Mouse (Mus musculus): Measurements from ENCODE around the gene Vps29.

Vps29 gene

GRCm38 (mm10) chr5:122399871-122400270 lies 45.7 kb downstream of the Vps29 start:
- no peak for DNase-seq (ENCODE audit: low spot score)

DNA sequence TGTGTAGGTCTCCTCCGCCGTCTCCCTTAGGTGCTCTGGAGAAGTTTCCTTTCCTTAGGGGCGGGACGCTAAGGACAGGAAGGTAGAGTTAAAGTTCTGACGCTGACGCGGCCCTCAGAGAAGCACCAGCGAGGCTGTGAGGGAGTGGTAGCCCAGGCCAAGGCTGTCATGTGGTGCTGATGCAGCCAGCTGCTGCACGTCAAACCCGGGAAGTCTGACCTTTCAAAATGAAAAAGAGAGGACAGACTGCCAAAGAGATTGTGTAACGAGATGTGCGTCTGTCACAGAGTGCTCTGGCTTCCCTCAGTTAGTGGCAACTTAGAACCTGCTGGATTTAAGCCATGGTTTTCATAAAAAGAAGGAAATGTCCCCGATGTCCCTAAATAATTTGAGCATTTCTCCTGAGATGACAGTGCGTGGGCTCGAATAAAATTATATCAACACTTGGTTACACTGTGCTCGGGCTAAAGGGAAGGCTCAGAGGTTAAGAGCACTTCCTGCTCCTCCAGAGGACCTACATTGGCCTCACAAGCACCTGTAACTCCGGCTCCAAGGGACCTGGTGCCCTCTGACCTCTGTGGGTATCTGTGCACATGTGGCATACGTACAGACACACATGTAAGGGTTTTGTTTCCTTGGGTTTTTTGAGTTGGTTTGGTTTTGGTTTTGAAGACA lies 46.6 kb downstream of the Vps29 start:
- no peak for DNase-seq (ENCODE audit: low spot score)

- peak; percentile 67 for DNase-seq (ENCODE audit: low spot score)
Measured at GRCm38 (mm10) chr5:122401303-122401640, 47.1 kb downstream of the Vps29 start.

DNA sequence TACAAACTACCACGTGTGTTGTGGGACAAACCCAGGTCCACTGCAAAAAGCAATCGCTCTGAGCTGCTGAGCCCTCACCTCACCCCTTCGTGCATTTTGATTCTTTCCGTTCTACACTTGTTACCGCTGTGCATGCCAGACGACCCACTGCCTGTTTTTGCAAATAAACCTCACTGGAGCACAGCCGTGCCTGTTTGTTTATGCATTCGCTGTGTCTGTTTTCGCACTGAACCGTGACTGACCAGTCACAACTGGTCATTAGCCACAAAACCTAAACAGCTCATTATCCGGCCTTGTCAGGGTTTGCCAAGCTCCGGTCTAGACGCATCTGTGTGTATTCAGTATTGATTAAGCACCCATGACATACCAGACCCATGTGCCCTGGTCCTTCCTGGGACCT lies 48.0 kb downstream of the Vps29 start:
- no peak for DNase-seq (ENCODE audit: low spot score)

DNA sequence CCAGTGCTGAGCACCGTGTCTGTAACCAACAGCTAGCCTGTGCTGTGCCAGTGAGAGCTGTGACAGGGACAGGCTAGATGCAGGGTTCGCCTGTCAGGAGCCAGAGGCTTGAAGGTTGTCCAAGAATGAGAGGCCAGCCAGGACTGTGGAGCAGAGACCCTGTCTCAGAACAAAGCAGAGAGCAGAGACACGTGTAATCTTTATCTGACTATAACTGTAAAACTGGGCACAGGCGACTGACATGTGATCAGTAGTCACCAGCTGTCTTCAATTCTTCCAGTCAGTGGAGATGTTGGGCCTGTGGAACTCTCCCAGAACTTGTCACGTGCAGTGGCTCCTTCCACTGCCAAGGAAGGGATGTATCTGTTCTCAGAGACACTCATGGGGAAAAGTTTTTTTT lies 48.6 kb downstream of the Vps29 start:
- DNase-seq (ENCODE audit: low spot score): no peak

DNA sequence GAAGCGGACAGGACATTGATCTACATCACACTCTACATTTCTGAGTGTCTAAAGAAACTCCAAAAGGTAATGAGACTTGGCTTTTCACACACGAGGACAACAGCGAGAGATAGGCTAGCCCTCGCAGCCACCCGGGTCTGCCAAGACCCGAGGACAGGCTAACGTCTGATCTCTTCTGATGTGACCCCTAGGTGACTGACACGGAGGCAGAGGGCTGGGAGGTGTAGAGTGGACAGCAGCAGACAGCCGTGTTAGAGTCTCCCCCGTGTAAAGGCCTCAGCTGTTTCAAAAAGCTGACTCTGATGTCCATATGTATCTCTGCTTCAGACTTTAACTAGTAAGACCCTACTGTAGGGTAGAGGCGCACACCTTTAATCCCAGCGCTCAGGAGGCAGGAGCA lies 49.2 kb downstream of the Vps29 start:
- DNase-seq (ENCODE audit: low spot score): no peak

- DNase-seq (ENCODE audit: low spot score): no peak
Measured at GRCm38 (mm10) chr5:122405537-122405936, 51.4 kb downstream of the Vps29 start.

DNA sequence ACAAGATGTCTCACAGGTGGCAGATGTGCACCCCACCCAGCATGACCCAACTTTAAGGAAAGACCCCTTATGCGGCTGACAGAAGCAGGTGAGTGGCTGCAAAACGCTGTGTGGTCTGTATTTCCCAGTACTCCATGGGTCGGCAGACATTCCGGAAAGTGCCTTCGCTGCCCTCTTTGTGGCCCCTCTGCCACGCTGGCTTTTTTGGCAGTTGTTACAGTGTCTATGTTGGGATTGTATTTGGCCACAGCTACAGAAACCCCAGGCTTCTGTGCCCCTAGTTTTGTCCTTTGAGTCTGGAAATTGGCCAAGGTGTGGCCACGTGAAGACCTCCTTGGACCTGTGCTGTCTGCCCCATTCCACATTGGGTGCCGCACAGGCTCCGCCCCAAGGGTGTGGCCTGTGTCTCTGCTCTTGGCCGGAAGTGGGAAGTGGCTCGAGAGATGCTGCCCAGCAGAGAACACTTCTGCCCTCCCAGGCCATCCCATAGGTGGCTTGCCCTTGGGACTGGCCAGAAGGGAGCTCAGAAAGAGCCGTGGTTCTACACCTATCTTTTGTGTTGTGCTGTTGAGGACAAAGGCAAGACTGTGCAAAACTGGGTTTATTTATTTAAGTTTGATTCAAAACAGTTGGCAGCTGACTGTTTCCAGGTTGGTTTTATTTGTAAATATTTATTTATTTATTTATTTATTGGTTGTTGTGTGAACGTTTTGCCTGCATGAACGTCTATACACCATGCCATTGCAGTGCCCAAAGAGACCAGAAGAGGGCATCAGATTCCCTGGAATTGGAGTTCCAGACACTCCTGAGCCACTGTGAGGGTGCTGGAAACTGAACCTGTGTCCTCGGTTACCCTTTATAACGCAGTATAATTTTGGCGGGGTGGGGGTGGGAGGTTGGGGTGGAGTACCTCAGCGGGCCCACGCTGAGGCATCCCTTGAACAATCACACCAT lies 55.8 kb downstream of the Vps29 start:
- no peak for DNase-seq (ENCODE audit: low spot score)

DNA sequence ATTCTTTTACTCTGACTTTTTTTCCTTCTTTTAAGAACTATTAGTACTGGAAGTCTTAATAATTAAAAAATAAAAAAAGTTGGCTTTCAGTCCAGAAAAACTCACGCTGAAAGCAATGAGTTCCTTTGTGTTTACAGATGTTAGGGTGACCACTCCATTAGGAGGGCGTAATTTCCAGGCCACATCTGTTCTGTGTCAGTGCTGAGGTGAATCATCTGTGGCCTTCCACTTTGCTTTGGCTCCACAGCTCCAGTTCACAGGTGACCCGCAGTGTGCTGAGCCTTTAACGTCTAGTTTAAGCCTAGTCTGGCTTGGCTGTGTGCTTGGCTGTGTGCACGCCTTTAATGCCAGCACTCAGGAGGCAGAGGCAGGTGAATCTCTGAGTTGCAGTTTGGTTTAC lies 57.7 kb downstream of the Vps29 start:
- DNase-seq (ENCODE audit: low spot score): no peak

DNA sequence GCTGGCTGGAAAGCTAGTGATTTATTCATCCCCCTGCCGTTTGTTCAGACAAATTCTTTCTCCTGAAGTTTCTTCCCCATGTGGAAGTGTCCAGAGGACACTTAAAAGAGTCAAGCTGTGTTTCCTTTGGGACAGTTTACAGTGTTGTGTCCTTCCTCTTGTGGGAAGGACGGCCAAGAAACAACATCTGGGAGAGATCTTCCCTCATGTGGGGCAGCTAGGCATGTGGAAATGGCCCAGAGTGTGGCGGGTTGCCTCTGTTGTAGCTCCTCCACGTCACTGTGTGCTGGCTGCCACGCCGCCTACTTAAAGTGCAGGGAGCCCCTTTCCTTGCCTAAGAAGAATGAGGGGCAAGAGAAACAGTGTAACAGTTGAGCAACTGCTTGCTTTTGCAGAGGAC lies 58.7 kb downstream of the Vps29 start:
- DNase-seq (ENCODE audit: low spot score): no peak

DNA sequence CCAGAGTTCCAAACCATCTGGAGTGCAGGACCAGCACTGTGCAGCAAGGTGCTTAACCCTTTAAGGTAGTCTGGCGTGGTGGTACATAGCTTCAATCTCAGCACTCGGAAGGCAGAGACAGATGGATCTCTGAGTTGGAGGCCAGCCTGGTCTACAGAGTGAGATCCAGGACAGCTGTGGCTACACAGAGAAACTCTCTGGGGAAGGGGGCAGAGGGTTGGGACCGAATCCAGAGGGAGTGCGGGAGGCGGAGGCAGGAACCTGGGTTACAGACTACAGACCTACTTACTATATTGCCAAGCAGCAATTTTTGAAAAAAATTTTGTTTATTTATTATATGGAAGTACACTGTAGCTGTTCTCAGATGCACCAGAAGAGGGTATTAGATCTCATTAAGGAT lies 60.2 kb downstream of the Vps29 start:
- DNase-seq (ENCODE audit: low spot score): no peak
